Mouse (Mus musculus) duodenum, adult 2 months (tissue): ENCODE results near the gene Apba2. TPM values are rescaled to one million over a fixed set of nuclear protein-coding genes. Genes with fewer than 3 reads are reported as not detected.

Experiments used
- polyA plus RNA-seq: library from polyadenylated mRNA; depleted of rRNA; stranded (reverse); fragments of >200 nt; gene quantifications from 2 replicates; pipeline ENCODE4 v1.2.3, GENCODE M21; 2012; ENCODE audit warnings: low replicate concordance; rRNA removed

Apba2 gene
- 1.9 and 2.3 TPM in 2 replicates for polyA plus RNA-seq

DNA sequence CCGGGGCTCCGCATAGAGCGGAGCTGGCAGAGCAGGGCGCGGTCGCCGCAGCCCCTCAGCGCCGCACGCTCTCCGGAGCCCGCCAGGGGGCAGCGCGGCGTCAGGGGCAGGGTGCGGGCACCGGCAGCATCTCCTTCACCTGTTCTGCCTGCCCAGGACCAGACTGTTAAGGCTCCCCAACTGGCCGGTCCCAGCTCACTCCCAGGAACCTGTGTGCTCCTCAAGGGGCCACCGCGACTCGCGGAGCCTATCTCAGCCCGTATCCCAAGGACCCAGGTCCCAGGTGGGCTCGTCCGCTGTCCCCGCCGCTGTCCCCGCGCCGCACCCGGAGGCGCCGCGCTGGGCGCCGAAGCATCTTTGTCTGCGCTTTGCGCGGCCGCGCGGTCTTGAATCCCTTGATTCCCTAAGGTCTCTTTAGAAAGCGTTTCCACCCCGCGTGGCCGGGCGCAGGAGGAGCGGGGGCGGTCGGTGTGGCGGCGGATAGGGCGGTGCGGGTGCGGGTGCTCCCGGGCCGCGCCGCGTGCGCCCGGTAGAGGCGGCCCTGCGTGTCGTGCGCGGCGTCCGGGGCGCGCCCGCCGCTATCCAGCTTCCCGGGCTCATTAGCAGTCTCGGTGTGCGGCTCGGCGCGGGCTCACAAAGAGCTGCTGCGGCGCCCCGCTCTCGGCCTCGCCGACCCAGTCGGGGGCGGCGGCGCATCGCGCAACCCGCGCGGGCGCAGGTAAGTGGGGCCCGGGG is at the start of gene Apba2:
Gene Apba2 (plus strand): TSS at position 171 of the 735 bp plus-strand sequence.

Other genes starting within 250 kb of the Apba2 start
- 0.85 and 1.6 TPM in 2 replicates for gene Mtmr10, start 214.1 kb upstream of the Apba2 start, polyA plus RNA-seq
- 0.70 and 1.3 TPM in 2 replicates for gene Fan1, start 127.6 kb upstream of the Apba2 start, polyA plus RNA-seq
- gene Mphosph10, start 109.4 kb upstream of the Apba2 start, polyA plus RNA-seq = not detected in 2 replicates
- gene Mcee, start 109.1 kb upstream of the Apba2 start, polyA plus RNA-seq = 5.5 and 8.8 TPM in 2 replicates